In the genomic region with DNA sequence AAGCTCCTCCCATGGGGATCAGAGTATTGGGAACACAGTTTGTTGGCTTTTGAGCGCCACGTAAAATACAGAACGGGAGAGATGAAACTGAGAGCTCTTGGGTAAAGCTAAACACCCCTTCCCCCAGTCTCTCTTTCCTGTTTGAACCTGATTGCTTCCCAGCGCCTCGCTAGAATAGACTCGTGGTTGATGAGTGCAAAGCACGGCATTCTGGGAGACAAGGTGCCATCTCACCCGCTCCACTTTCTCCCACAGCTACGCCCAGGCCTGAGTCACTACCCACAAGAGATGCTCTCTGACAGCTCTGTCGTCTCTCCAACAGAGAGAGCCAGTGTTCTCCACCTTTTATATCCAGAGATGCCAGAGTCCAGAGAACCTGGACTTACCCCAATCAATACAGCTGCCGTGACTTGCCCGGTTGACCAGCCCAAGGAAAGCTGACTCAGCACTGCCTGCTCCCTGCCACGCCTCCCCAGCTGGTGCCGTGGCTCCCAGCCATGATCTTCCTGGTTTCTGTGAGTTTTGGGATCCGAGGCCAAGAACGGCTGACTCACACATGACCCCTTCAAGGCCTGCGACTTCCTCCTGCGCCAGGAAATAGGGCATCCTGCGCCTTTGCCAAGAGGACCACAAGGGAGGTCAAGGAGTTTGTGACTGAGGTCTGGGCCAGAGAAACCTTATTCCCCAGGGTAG, we compare ENCODE assay signal across 9 mouse cellular contexts. TPM values are rescaled to one million over a fixed set of nuclear protein-coding genes. Genes with fewer than 3 reads are reported as not detected.
DNase-seq lines count a peak whose midpoint lies in the region; ATAC-seq and TF ChIP-seq lines count a peak whose summit lies in the region.
"Had no signal": no experiment of that assay in that cellular context is flagged by ENCODE, and none has a peak within 500 bp of the region (broad histone marks: within the 10 kb centered on the region; RNA-seq: fewer than 3 reads in every experiment).

No protein-coding gene starts in this region.

- 0 out of 2 replicates have a peak overlapping the region, but pooled peaks have one; percentile 34 for H3K27ac ChIP-seq in embryonic facial prominence, embryonic 15.5 days (replicated peaks)
- no peak overlapping the region for H3K27ac ChIP-seq in forebrain, embryonic 16.5 days (ENCODE audit: low read length)
- H3K27ac ChIP-seq: limb, embryonic 12.5 days had no signal

- intact Hi-C loops in heart, postnatal 14 days (cut with DNase I): no loop called here

- no peak for ATAC-seq in embryonic facial prominence, embryonic 15.5 days (ENCODE audit: insufficient number of reproducible peaks, low FRiP score, low TSS enrichment, low read depth)
- ATAC-seq in forebrain, embryonic 16.5 days: no peak

- H3K9me3 ChIP-seq in embryonic facial prominence, embryonic 15.5 days (replicated peaks): no peaks in the 10 kb centered on the region
- H3K9me3 ChIP-seq in forebrain, embryonic 16.5 days (ENCODE audit: control insufficient read depth, low read length): peaks cover 3% of the 10 kb centered on the region; the same call in 1 of the 2 replicates

- H3K4me1 ChIP-seq in embryonic facial prominence, embryonic 15.5 days: peaks cover 15% of the 10 kb centered on the region
- peaks cover 3% of the 10 kb centered on the region; the same call in 1 of the 2 replicates for H3K4me1 ChIP-seq in lung, adult 2 months (ENCODE audit: control insufficient read depth, insufficient read depth, low read length)
- no peaks in the 10 kb centered on the region for H3K4me1 ChIP-seq in forebrain, embryonic 16.5 days (replicated peaks; ENCODE audit: control insufficient read depth, insufficient read depth, low read length)

- H3K4me3 ChIP-seq in embryonic facial prominence, embryonic 15.5 days (replicated peaks): no peak overlapping the region
- no peak overlapping the region for H3K4me3 ChIP-seq in lung, adult 2 months (replicated peaks; ENCODE audit: extremely low read depth, low read depth, low read length)
- no peak overlapping the region for H3K4me3 ChIP-seq in forebrain, embryonic 16.5 days (replicated peaks; ENCODE audit: low read length)
- H3K4me3 ChIP-seq: limb, embryonic 12.5 days had no signal

- no peak for TF ChIP-seq POLR2A in lung, adult 2 months (IDR thresholded peaks at IDR 0.05; ENCODE audit: borderline replicate concordance, extremely low read depth, low read depth, low read length)

- H3K27me3 ChIP-seq in embryonic facial prominence, embryonic 15.5 days: no peaks in the 10 kb centered on the region
- no peaks in the 10 kb centered on the region for H3K27me3 ChIP-seq in forebrain, embryonic 16.5 days (replicated peaks; ENCODE audit: control insufficient read depth, insufficient read depth, low read length)
- H3K27me3 ChIP-seq: limb, embryonic 12.5 days had no signal

- H3K4me2 ChIP-seq in embryonic facial prominence, embryonic 15.5 days (replicated peaks): no peak overlapping the region
- H3K4me2 ChIP-seq in forebrain, embryonic 16.5 days (ENCODE audit: low read length): no peak overlapping the region
- H3K4me2 ChIP-seq: limb, embryonic 12.5 days had no signal

- H3K9ac ChIP-seq in embryonic facial prominence, embryonic 15.5 days: no peak overlapping the region
- no peak overlapping the region for H3K9ac ChIP-seq in forebrain, embryonic 16.5 days (replicated peaks; ENCODE audit: low read depth, low read length)
- H3K9ac ChIP-seq: limb, embryonic 12.5 days had no signal

- H3K36me3 ChIP-seq in embryonic facial prominence, embryonic 15.5 days: no peaks in the 10 kb centered on the region
- no peaks in the 10 kb centered on the region for H3K36me3 ChIP-seq in forebrain, embryonic 16.5 days (ENCODE audit: control insufficient read depth, insufficient read depth)
- H3K36me3 ChIP-seq: limb, embryonic 12.5 days had no signal

- DNase-seq in 3134 (ENCODE audit: extremely low read depth, insufficient read length, low spot score): peak; percentile 96
- peak; percentile 88 for DNase-seq in MN1 (ENCODE audit: low spot score)
- DNase-seq in heart, postnatal 14 days: peak; percentile 82 to 90
- peak; percentile 55 for DNase-seq in lung, adult 2 months
- DNase-seq in testis, postnatal 14 days (ENCODE audit: low spot score): peak; percentile 74
- no peak for DNase-seq in layer of hippocampus, adult 18-20 months (ENCODE audit: low spot score in 2 of 2)

- 61% methylated on average over 19 of the region's 19 CpGs for WGBS in embryonic facial prominence, embryonic 15.5 days
- WGBS in lung, adult 2 months: 36% methylated on average over 19 of the region's 19 CpGs
- WGBS in forebrain, embryonic 16.5 days: 79% methylated on average over 19 of the region's 19 CpGs

- no peak for TF ChIP-seq CTCF in lung, adult 2 months (IDR thresholded peaks at IDR 0.05; ENCODE audit: insufficient read depth, low read length)

RNA-seq across cellular contexts. Expression of gene Mdfi, which starts 7.6 kb away (rescaled TPM):
- 21.2 and 25.3 TPM in 2 replicates for polyA plus RNA-seq in embryonic facial prominence, embryonic 15.5 days (2015; fragmentation: Nextera tagmentation; extraction: Ambion mirVana)
- 1 to 10 TPM; 2.8 to 3.9 TPM for total RNA-seq in heart, postnatal 14 days (2021)
- polyA plus RNA-seq in lung, adult 2 months (2012; rRNA removed): 38.8 and 51.1 TPM in 2 replicates
- total RNA-seq in layer of hippocampus, adult 18-20 months (2021): under 1 TPM; 0.56 to 0.57 TPM
- 2.0 and 2.5 TPM in 2 replicates for polyA plus RNA-seq in forebrain, embryonic 16.5 days (2015; fragmentation: Nextera tagmentation; extraction: Ambion mirVana)

Comparison
In these comparisons a context has a peak if more than half of its experiments do, and no peak if none do; other contexts are left out.
1. DNase-seq: peak in 3134 (single experiment), MN1 (single experiment), heart, postnatal 14 days (2 of 2), lung, adult 2 months (single experiment) and testis, postnatal 14 days (single experiment); none in layer of hippocampus, adult 18-20 months (0 of 2).